Mouse (Mus musculus): Measurements from ENCODE around the gene Taar5. TPM values are rescaled to one million over a fixed set of nuclear protein-coding genes. Genes with fewer than 3 reads are reported as not detected.

The Taar5 gene
- not detected for total RNA-seq (2021)

- no peak for DNase-seq
- intact Hi-C loops (cut with DNase I) = no loop called here
Observed at GRCm38 (mm10) chr10:23970656-23971165, at the start of gene Taar5. TSS of gene Taar5 (plus strand) at chr10:23970706.

GRCm38 (mm10) chr10:23922468-23922867 is 48.0 kb upstream of the Taar5 start:
- intact Hi-C loops (cut with DNase I) = no loop called here
- DNase-seq = no peak

GRCm38 (mm10) chr10:23923941-23924340 is 46.6 kb upstream of the Taar5 start:
- DNase-seq = no peak
- intact Hi-C loops (cut with DNase I) = no loop called here

GRCm38 (mm10) chr10:23937613-23938012 is 32.9 kb upstream of the Taar5 start:
- no peak for DNase-seq
- intact Hi-C loops (cut with DNase I) = no loop called here

- DNase-seq = no peak
- intact Hi-C loops (cut with DNase I) = no loop called here
Observed at GRCm38 (mm10) chr10:23938312-23938711, 32.2 kb upstream of the Taar5 start, which contains the start of gene Taar2. TSS of gene Taar2 (plus strand) at chr10:23938572.

GRCm38 (mm10) chr10:23942465-23942864 is 28.0 kb upstream of the Taar5 start:
- intact Hi-C loops (cut with DNase I) = no loop called here
- DNase-seq = no peak

- no peak for DNase-seq
Observed at GRCm38 (mm10) chr10:23948026-23948425, 22.5 kb upstream of the Taar5 start.

GRCm38 (mm10) chr10:23949508-23950005 is 20.9 kb upstream of the Taar5 start, which contains the start of gene Taar3:
TSS of gene Taar3 (plus strand) at chr10:23949558.
- intact Hi-C loops (cut with DNase I) = no loop called here
- no peak for DNase-seq

More at GRCm38 (mm10) chr10:23948026-23948425, 22.5 kb upstream of the Taar5 start:
- intact Hi-C loops (cut with DNase I) = no loop called here

GRCm38 (mm10) chr10:23951714-23952113 is 18.8 kb upstream of the Taar5 start:
- intact Hi-C loops (cut with DNase I) = no loop called here
- DNase-seq = no peak

- intact Hi-C loops (cut with DNase I) = no loop called here
- no peak for DNase-seq
Observed at GRCm38 (mm10) chr10:23959071-23959470, 11.4 kb upstream of the Taar5 start.

- no peak for DNase-seq
- intact Hi-C loops (cut with DNase I) = no loop called here
Observed at GRCm38 (mm10) chr10:23960444-23960915, 10.0 kb upstream of the Taar5 start, which contains the start of gene Taar4. TSS of gene Taar4 (plus strand) at chr10:23960494.

- intact Hi-C loops (cut with DNase I) = no loop called here
- no peak for DNase-seq
Observed at GRCm38 (mm10) chr10:23963444-23963843, 7.1 kb upstream of the Taar5 start.

GRCm38 (mm10) chr10:23964921-23965610 is 5.4 kb upstream of the Taar5 start:
- DNase-seq = no peak
- intact Hi-C loops (cut with DNase I) = no loop called here

GRCm38 (mm10) chr10:23971256-23971655 is 750 bp downstream of the Taar5 start:
- no peak for DNase-seq
- intact Hi-C loops (cut with DNase I) = no loop called here

GRCm38 (mm10) chr10:23977958-23978357 is 7.5 kb downstream of the Taar5 start:
- DNase-seq = no peak
- intact Hi-C loops (cut with DNase I) = loop anchor here (5.0 kb wide), 1 partner anchor 324 kb away; no protein-coding TSS in a partner anchor

- peak; percentile 59 to 65 for DNase-seq
Observed at GRCm38 (mm10) chr10:23978901-23979705, 8.6 kb downstream of the Taar5 start.

GRCm38 (mm10) chr10:23985546-23985945 is 15.0 kb downstream of the Taar5 start, which contains the start of gene Taar6:
TSS of gene Taar6 (minus strand) at chr10:23985646.
- intact Hi-C loops (cut with DNase I) = no loop called here

More at GRCm38 (mm10) chr10:23978901-23979705, 8.6 kb downstream of the Taar5 start:
- intact Hi-C loops (cut with DNase I) = loop anchor here (1.0 to 5.0 kb wide), 4 partner anchors 101 to 323 kb away; no protein-coding TSS in a partner anchor

GRCm38 (mm10) chr10:23986419-23986818 is 15.9 kb downstream of the Taar5 start:
- DNase-seq = no peak
- intact Hi-C loops (cut with DNase I) = no loop called here

More at GRCm38 (mm10) chr10:23985546-23985945, 15.0 kb downstream of the Taar5 start, which contains the start of gene Taar6:
- DNase-seq = no peak

- no peak for DNase-seq
- intact Hi-C loops (cut with DNase I) = no loop called here
Observed at GRCm38 (mm10) chr10:23993381-23993780, 22.9 kb downstream of the Taar5 start, which contains the start of gene Taar7a. TSS of gene Taar7a (minus strand) at chr10:23993481.

- intact Hi-C loops (cut with DNase I) = no loop called here
- no peak for DNase-seq
Observed at GRCm38 (mm10) chr10:23999639-24000038, 29.1 kb downstream of the Taar5 start, which contains the start of gene Taar7b. TSS of gene Taar7b (plus strand) at chr10:23999939.

Measured in heart, postnatal 36 days (tissue).